8 mouse cellular contexts compared by ENCODE assay signal in the genomic region with DNA sequence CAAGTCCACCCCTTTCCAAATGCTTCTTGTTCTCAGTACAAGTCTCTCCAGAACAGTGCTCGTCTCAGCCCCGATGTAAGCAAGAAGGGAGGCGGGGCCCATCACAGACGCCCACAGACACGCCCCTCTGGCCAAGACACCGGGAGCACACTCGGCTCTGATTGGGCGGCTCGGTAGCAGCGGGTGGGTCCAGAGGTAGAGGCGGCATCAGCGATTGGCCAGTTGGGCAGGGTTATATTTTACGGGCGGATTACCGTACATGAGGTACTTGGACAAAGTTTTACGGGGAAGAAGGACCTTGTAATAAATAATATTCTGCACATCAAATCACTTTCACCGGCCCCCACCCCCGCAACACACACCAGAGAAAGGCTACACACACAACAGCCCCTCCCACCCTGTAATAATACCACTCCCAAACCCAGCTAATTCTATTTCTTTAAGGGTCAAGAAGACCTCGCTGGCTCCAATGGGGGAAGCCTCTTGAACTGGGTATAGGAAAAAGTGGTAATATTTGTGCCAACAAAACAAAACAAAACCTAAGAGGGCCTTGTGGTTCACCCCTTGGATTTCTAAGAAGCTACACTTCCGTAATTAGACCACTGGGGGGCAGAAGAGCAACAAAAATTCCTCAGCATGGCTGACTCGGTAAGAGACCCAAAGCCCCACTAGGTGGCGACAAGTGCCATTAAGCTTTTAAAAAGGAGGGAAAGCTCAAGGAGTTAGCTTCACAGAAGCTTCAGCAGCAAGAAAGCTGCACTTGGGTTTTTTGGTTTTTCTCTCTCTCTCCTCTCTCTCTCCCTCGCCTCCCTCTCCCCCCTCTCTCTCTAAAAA. TPM values are rescaled to one million over a fixed set of nuclear protein-coding genes. Genes with fewer than 3 reads are reported as not detected.
DNase-seq lines count a peak whose midpoint lies in the region; ATAC-seq lines count a peak whose summit lies in the region.

No protein-coding gene starts in this region.

- intact Hi-C loops in left cerebral cortex, postnatal 14 days (cut with DNase I), result loop anchor here (5.0 kb wide), 1 partner anchor 36 kb away; a partner anchor contains a TSS

- H3K9me3 ChIP-seq in intestine, embryonic 14.5 days (ENCODE audit: control insufficient read depth, low read length), result no peaks in the 10 kb centered on the region

- peak; percentile 80 to 93 for DNase-seq in adrenal gland, adult (ENCODE audit: inconsistent age in 2 of 2, low spot score in 1 of 2)
- peak; percentile 82 for DNase-seq in gastrocnemius, postnatal 10 days
- peak; percentile 91 for DNase-seq in intestine, embryonic 14.5 days (ENCODE audit: low spot score)
- DNase-seq in left cerebral cortex, postnatal 14 days (ENCODE audit: low spot score in 2 of 2), result peak; percentile 90
- peak; percentile 94 for DNase-seq in mesoderm, embryonic 11.5 days (ENCODE audit: low read depth, low spot score)
- peak; percentile 86 for DNase-seq in right cerebral cortex, postnatal 14 days
- peak; percentile 77 for DNase-seq in yolk sac, embryonic 10.5 days (ENCODE audit: low spot score)

- WGBS in intestine, embryonic 14.5 days, result 62% methylated on average over 23 of the region's 23 CpGs

- peaks cover 72% of the 10 kb centered on the region for H3K36me3 ChIP-seq in intestine, embryonic 14.5 days (ENCODE audit: control insufficient read depth, insufficient read depth, low read length)

- peak; percentile 65 for ATAC-seq in common myeloid progenitor, adult 5-6 weeks (replicated peaks; ENCODE audit: low read depth, poor library complexity, severe bottlenecking)
- peak; percentile 41 for ATAC-seq in intestine, embryonic 14.5 days (replicated peaks; ENCODE audit: low FRiP score, low TSS enrichment, low read depth)

- H3K27me3 ChIP-seq in intestine, embryonic 14.5 days (replicated peaks; ENCODE audit: control insufficient read depth, insufficient read depth, low read length), result no peaks in the 10 kb centered on the region

- H3K4me2 ChIP-seq in intestine, embryonic 14.5 days (ENCODE audit: low read length), result no peak overlapping the region

- H3K9ac ChIP-seq in intestine, embryonic 14.5 days (ENCODE audit: low read length), result no peak overlapping the region

- no peak overlapping the region for H3K4me3 ChIP-seq in intestine, embryonic 14.5 days (ENCODE audit: low read depth, low read length)

- H3K4me1 ChIP-seq in intestine, embryonic 14.5 days (replicated peaks; ENCODE audit: control insufficient read depth, insufficient read depth, low read length), result peaks cover 17% of the 10 kb centered on the region

- no peak overlapping the region for H3K27ac ChIP-seq in intestine, embryonic 14.5 days (ENCODE audit: low read depth)

RNA-seq across cellular contexts. Expression of a gene that starts 9.7 kb away (rescaled TPM):
- total RNA-seq in common myeloid progenitor, adult 5-6 weeks (2017), result 0.46 and 0.58 TPM in 2 replicates
- 1 to 10 TPM in 1 of 2 experiments, under 1 TPM in 1; 0.96 to 1.8 TPM for total RNA-seq in gastrocnemius, postnatal 10 days (2021)
- 4.0 and 4.9 TPM in 2 replicates for polyA plus RNA-seq in intestine, embryonic 14.5 days (2014; fragmentation: Nextera tagmentation; extraction: Ambion mirVana)
- 10 to 100 TPM; 10.5 to 12.2 TPM for total RNA-seq in left cerebral cortex, postnatal 14 days (2021)

RNA-seq across cellular contexts. Expression of a gene that starts 10.1 kb away (rescaled TPM):
- total RNA-seq in common myeloid progenitor, adult 5-6 weeks (2017), result not detected in 2 replicates
- total RNA-seq in gastrocnemius, postnatal 10 days (2021), result not detected
- not detected in 2 replicates for polyA plus RNA-seq in intestine, embryonic 14.5 days (2014; fragmentation: Nextera tagmentation; extraction: Ambion mirVana)
- total RNA-seq in left cerebral cortex, postnatal 14 days (2021), result not detected

RNA-seq across cellular contexts. Expression of a gene that starts 29.6 kb away (rescaled TPM):
- not detected in 2 replicates for total RNA-seq in common myeloid progenitor, adult 5-6 weeks (2017)
- not detected for total RNA-seq in gastrocnemius, postnatal 10 days (2021)
- polyA plus RNA-seq in intestine, embryonic 14.5 days (2014; fragmentation: Nextera tagmentation; extraction: Ambion mirVana), result not detected in 2 replicates
- under 1 TPM in 1 of 2 experiments, not detected in 1; 0.30 TPM for total RNA-seq in left cerebral cortex, postnatal 14 days (2021)

RNA-seq across cellular contexts. Expression of a gene that starts 33.0 kb away (rescaled TPM):
- total RNA-seq in common myeloid progenitor, adult 5-6 weeks (2017), result 56.3 and 58.6 TPM in 2 replicates
- total RNA-seq in gastrocnemius, postnatal 10 days (2021), result 100 to 1,000 TPM; 183 to 207 TPM
- 395 and 412 TPM in 2 replicates for polyA plus RNA-seq in intestine, embryonic 14.5 days (2014; fragmentation: Nextera tagmentation; extraction: Ambion mirVana)
- total RNA-seq in left cerebral cortex, postnatal 14 days (2021), result 100 to 1,000 TPM; 185 to 188 TPM

RNA-seq across cellular contexts. Expression of a gene that starts 35.2 kb away (rescaled TPM):
- 26.5 and 33.2 TPM in 2 replicates for total RNA-seq in common myeloid progenitor, adult 5-6 weeks (2017)
- total RNA-seq in gastrocnemius, postnatal 10 days (2021), result 10 to 100 TPM; 16.2 to 16.9 TPM
- 83.7 and 90.7 TPM in 2 replicates for polyA plus RNA-seq in intestine, embryonic 14.5 days (2014; fragmentation: Nextera tagmentation; extraction: Ambion mirVana)
- total RNA-seq in left cerebral cortex, postnatal 14 days (2021), result 10 to 100 TPM; 23.4 to 23.8 TPM
